Mouse (Mus musculus) limb, embryonic 14.5 days (tissue): Measurements from ENCODE around the gene Sertad4. TPM values are rescaled to one million over a fixed set of nuclear protein-coding genes. Genes with fewer than 3 reads are reported as not detected.
A peak's percentile ranks its signal among the peaks of the same experiment; 100 is the strongest.

Experiments used
- ATAC-seq: fragments of 200-750 bp; cut with Nextera tagmentation; 2 replicates; pipeline ENCODE4 v1.8.0; 2017; ENCODE audit warnings: low read depth, moderate number of reproducible peaks, moderate TSS enrichment; ENCODE audit not compliant: low FRiP score
- DNase-seq: peaks from one replicate; pipeline ENCODE4 v3.0.0-alpha.2; 2015; ENCODE audit warnings: low spot score
- H3K27ac ChIP-seq: fragments of 300-500 bp; sonication (generic); replicated peaks from 2 replicates; pipeline ENCODE4 v1.5.1; 2014; ENCODE audit warnings: low read depth, mild to moderate bottlenecking, low read length, moderate library complexity, mixed read lengths
- H3K27me3 ChIP-seq: fragments of 300-500 bp; sonication (generic); 2 replicates; pipeline ENCODE4 v1.6.1; 2014; ENCODE audit warnings: low read length, mixed read lengths; ENCODE audit not compliant: control insufficient read depth, insufficient read depth
- H3K36me3 ChIP-seq: fragments of 300-500 bp; sonication (generic); 2 replicates; pipeline ENCODE4 v1.6.1; 2014; ENCODE audit warnings: mild to moderate bottlenecking, low read length, moderate library complexity, mixed read lengths; ENCODE audit not compliant: control insufficient read depth, insufficient read depth
- H3K4me1 ChIP-seq: fragments of 300-500 bp; sonication (generic); 2 replicates; pipeline ENCODE4 v1.6.1; 2014; ENCODE audit warnings: antibody characterized with exemption, low read length, mixed read lengths; ENCODE audit not compliant: control insufficient read depth, insufficient read depth
- H3K4me2 ChIP-seq: fragments of 300-500 bp; sonication (generic); replicated peaks from 2 replicates; pipeline ENCODE4 v1.6.1; 2014; ENCODE audit warnings: low read depth, mild to moderate bottlenecking, low read length, moderate library complexity; ENCODE audit not compliant: severe bottlenecking
- H3K4me3 ChIP-seq: fragments of 300-500 bp; sonication (generic); replicated peaks from 2 replicates; pipeline ENCODE4 v1.5.1; 2014; ENCODE audit warnings: low read length
- H3K9ac ChIP-seq: fragments of 300-500 bp; sonication (generic); 2 replicates; pipeline ENCODE4 v1.6.1; 2014; ENCODE audit warnings: mild to moderate bottlenecking, low read depth, low read length, moderate library complexity; ENCODE audit not compliant: severe bottlenecking
- H3K9me3 ChIP-seq: fragments of 300-500 bp; sonication (generic); 2 replicates; pipeline ENCODE4 v1.6.1; 2016; ENCODE audit warnings: low read length; ENCODE audit not compliant: control insufficient read depth
- POLR2A ChIP-seq: fragments of 200-500 bp; IDR thresholded peaks from 2 replicates; pipeline ENCODE4 v1.8.0; 2012; ENCODE audit warnings: inconsistent platforms, mild to moderate bottlenecking, moderate library complexity, borderline replicate concordance; ENCODE audit not compliant: insufficient read depth, insufficient read length; ENCODE audit errors: extremely low read depth
- WGBS: fragments of 180-500 bp; shearing (Covaris S2); extraction: QIAGEN DNeasy Blood & Tissue Kit; methylation state at CpG from one replicate; pipeline ENCODE4 v1.1.7; 2014; 5-methylcytosine and 5-hydroxymethylcytosine counted together
- polyA plus RNA-seq, 2 experiments: library from polyadenylated mRNA; depleted of rRNA in 1 of 2; stranded (reverse) in 1 of 2; unstranded in 1 of 2; fragments of >200 nt; fragmentation: Nextera tagmentation in 1 of 2; extraction: Ambion mirVana in 1 of 2; gene quantifications; 2 replicates each; pipeline versions ENCODE4 v1.2.1 to v1.2.3; 2012 to 2014

Sertad4 gene
- polyA plus RNA-seq, 2 experiments = 84.7 to 110 TPM

DNA sequence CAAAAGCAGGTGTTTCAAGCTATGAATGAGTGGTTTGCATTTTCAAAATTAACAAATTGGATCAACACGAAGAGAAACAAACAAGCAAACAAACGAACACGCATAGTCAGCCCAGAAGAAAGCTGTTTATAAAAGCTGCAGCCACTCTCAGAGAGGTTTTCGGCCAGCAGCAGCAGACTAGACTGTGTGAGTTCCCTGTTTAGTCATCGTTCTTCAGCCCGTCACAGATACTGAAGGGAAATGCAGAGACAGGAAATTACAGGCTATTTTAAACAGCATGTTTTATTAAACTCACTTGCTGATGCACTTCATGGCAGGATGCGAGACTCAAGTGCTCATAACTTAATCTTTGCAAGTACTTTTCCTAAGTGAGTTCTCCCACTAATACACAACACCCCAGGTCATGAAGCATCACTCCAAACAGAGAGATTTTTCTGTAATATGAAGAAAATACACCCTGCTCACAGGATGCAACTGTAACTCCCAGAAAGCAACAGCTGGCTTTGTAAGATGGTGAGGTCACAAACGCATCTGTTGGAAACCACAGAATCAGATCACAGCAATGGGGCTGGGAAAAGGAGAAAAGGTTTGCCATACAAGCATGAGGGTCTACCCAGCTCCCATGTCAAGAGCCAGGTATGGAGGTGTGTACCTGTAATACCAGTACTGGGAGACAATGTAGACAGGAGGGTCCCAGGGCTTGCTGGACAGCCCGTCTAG is 14.3 kb downstream of the Sertad4 start:
- Histone ChIP-seq H3K36me3 (peaks cover 32% of the 10 kb centered on the region), H3K4me1 (no peaks in the 10 kb centered on the region), H3K27me3 (no peaks in the 10 kb centered on the region), H3K9me3 (no peaks in the 10 kb centered on the region), H3K4me2 (no peak overlapping the region), H3K4me3 (no peak overlapping the region), H3K27ac (peak overlapping the region; percentile 35; the same call in 1 of the 2 replicates), H3K9ac (no peak overlapping the region)
- WGBS = 59% methylated on average over 9 of the region's 9 CpGs
- DNase-seq (no peak), ATAC-seq (no peak; the same call in 1 of the 2 replicates)
- no peak for TF ChIP-seq POLR2A

DNA sequence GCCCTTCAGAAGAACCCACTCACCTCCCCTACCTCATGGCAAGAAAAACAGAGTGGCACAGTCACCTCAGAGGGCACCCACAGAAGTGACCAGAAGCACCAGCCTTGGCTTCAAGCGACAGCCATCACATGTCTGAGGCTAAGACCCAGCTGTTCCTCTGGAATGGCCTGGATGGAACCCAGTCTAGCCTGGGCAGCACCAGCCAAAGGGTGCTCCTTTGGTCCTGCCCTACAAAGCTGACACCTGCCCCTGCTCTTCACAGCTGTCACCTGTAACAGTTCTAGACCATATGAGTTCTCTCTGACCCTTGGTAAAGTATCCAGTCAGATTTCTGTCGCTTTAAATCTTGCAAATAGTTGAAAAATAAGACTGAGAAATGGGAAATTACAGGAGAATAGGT is 14.9 kb downstream of the Sertad4 start:
- WGBS = 92% methylated on average over 2 of the region's 2 CpGs

DNA sequence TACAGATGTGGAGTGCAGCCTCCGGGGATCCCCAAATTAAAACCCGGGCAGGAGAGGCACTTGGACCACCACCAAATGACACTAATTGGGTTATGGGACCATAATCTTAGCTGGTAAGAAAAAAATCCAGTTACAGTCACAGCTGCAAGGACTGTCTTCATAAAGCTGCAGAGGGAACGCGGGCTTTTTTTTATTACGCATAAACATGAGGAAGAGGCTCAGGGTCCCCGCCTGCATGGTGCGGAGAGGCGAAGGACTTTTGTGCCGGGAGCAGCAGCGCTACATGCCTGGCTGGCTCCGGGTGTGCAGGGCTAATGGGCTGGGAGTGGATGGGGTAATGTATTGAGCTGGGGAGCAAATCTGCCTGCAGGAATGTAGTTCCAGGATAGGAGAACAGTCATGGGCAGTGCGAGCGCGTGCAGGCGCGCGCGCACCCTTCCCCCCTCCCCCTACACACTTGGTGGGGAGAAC is 20.3 kb downstream of the Sertad4 start:
- H3K36me3 ChIP-seq = no peaks in the 10 kb centered on the region; the same call in 1 of the 2 replicates
- ATAC-seq = peak; percentile 73
- peaks cover 37% of the 10 kb centered on the region for H3K4me1 ChIP-seq
- 0 out of 2 replicates have a peak, but pooled peaks have one; percentile 35 for TF ChIP-seq POLR2A
- peak overlapping the region; percentile 92 for H3K27ac ChIP-seq
- H3K9ac ChIP-seq = peak overlapping the region; percentile 58
- H3K4me3 ChIP-seq = peak overlapping the region; percentile 38
- under 1% methylated on average over 18 of the region's 18 CpGs for WGBS
- DNase-seq = no peak
- H3K27me3 ChIP-seq = no peaks in the 10 kb centered on the region
- H3K4me2 ChIP-seq = peak overlapping the region; percentile 79
- H3K9me3 ChIP-seq = no peaks in the 10 kb centered on the region

More for the DNA sequence above, 14.9 kb downstream of the Sertad4 start:
- TF ChIP-seq POLR2A = no peak
- Histone ChIP-seq H3K36me3 (peaks cover 26% of the 10 kb centered on the region), H3K4me3 (no peak overlapping the region), H3K27ac (no peak overlapping the region), H3K4me1 (no peaks in the 10 kb centered on the region), H3K4me2 (no peak overlapping the region), H3K9me3 (no peaks in the 10 kb centered on the region), H3K27me3 (no peaks in the 10 kb centered on the region), H3K9ac (no peak overlapping the region)
- DNase-seq (no peak), ATAC-seq (no peak)

DNA sequence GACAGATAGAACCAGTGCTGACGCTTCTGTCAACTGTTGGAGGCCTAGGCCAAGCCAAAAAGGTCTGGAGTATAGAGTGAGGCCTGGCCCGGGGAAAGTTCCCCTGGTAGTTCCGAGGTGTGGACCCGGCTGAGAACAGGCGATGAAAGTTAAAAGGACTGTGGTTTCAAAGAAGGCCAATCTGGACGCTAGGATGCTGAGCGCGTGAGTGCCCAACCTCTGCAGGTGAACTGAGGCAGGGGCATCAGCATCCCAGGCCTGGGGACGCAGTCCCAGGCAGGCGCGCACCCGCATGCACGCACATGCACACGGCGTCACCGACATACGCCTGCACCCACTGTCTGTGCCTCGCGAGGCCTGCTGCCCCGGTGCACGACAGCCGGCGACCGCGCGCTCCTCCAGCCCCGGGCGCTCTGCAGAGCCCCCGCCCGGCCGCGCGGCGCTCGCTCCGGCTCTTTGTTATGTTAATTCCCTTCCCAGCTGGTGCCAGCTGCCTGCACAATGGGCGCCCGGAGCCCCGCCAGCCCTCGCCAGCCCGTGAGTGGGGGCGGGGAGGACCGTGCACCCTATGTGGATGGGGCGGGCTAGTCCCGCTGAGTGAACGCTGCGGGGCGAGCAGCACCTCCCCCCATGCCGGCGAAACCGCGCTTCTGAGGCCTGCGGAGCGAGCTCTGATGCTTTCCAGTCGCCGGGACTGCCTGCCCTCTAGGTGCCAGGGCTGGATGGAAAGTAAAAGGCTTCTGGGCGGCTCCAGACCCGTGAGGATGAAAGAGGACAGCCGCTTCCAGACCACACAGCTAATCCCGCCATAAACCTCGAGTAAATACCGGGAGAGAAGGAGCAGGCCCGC is 21.0 kb downstream of the Sertad4 start:
- no peak for TF ChIP-seq POLR2A
- Histone ChIP-seq H3K9me3 (no peaks in the 10 kb centered on the region), H3K4me3 (peak overlapping the region; percentile 38), H3K4me1 (peaks cover 37% of the 10 kb centered on the region), H3K27me3 (no peaks in the 10 kb centered on the region), H3K4me2 (peak overlapping the region; percentile 79), H3K27ac (peak overlapping the region; percentile 92), H3K36me3 (no peaks in the 10 kb centered on the region; the same call in 1 of the 2 replicates), H3K9ac (peak overlapping the region; percentile 58)
- peak; percentile 73 for DNase-seq
- peak; percentile 81 for ATAC-seq
- WGBS = 2% methylated on average over 51 of the region's 63 CpGs

DNA sequence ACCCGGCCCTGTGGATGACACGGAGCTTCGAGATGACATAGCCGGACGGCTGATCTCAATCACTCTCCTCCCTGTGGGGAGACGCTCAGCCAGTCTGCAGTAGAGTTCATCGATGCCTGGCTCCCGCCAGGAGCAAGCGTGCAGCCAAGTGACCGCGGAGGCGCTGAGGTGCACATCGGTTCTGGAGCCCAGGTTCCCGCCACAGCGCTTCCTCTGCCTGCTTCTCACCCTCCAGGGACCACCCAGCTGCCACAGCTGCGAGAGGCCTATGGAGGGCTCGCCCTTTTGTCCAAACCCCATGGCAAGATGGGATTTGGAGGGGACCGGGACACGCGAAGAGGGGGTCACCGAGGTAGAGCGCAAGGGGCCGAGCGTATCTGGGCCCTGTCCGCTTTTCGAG is 22.0 kb downstream of the Sertad4 start:
- no peak for DNase-seq
- WGBS = 26% methylated on average over 26 of the region's 26 CpGs
- Histone ChIP-seq H3K27me3 (no peaks in the 10 kb centered on the region), H3K27ac (peak overlapping the region; percentile 92; the same call in 1 of the 2 replicates), H3K4me2 (peak overlapping the region; percentile 79; the same call in 1 of the 2 replicates), H3K4me1 (peaks cover 37% of the 10 kb centered on the region), H3K9ac (no peak overlapping the region), H3K4me3 (no peak overlapping the region), H3K36me3 (no peaks in the 10 kb centered on the region; the same call in 1 of the 2 replicates), H3K9me3 (no peaks in the 10 kb centered on the region)
- no peak for TF ChIP-seq POLR2A
- ATAC-seq = no peak
